Mouse (Mus musculus): ENCODE data around the gene C5ar2. TPM values are rescaled to one million over a fixed set of nuclear protein-coding genes. Genes with fewer than 3 reads are reported as not detected.
A peak's percentile ranks its signal among the peaks of the same experiment; 100 is the strongest.
"Not testable (repeated sequence)": the region's sequence is repeated elsewhere in the genome, so short reads cannot be mapped to it uniquely, and the experiment has no call there.

C5ar2 gene
- polyA plus RNA-seq, 1 experiment from 2014 or later: 1.2 TPM

DNA sequence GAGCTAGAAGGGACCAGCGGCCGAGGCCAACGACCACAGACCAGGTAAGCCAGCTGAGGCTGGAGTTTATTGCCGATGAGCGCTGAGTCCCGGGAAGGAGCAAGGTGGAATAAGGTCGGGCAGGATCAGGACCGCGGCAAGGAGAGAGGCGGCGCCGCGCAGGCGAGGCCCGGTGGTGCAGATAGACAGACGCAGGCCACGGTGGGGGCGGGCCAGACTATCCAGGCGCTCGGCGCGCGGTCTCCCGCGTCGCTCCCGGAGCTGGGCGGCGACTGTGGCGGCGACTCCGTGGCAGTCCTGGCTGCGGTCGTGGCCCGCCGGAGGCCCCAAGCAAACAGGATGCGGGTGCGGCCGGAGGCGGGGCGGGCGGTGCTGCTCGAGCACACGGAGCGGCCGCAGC lies 28.7 kb upstream of the C5ar2 start:
- TF ChIP-seq EP300 (IDR thresholded peaks at IDR 0.05; ENCODE audit: low read depth): no peak
- peak; percentile 47 for TF ChIP-seq CTCF (IDR thresholded peaks at IDR 0.05; ENCODE audit: low read depth)
- Histone ChIP-seq H3K27me3 (ENCODE audit: insufficient read depth, low read length) (no peaks in the 10 kb centered on the region), H3K9me3 (ENCODE audit: low read length) (no peaks in the 10 kb centered on the region), H3K4me1 (ENCODE audit: insufficient read depth) (peaks cover 40% of the 10 kb centered on the region), H3K9ac (replicated peaks) (peak overlapping the region; percentile 82), H3K36me3 (replicated peaks; ENCODE audit: insufficient read depth, low read length) (peaks cover 16% of the 10 kb centered on the region), H3K4me3 (ENCODE audit: low read depth, low read length) (peak overlapping the region; percentile 85), H3K4me2 (ENCODE audit: low read depth, low read length) (peak overlapping the region; percentile 99), H3K27ac (ENCODE audit: low read depth) (peak overlapping the region; percentile 98)
- DNase-seq (peak; percentile 89), ATAC-seq (peak; percentile 76)
- 4% methylated on average over 34 of the region's 46 CpGs for WGBS (ENCODE audit: insufficient replicate concordance)

DNA sequence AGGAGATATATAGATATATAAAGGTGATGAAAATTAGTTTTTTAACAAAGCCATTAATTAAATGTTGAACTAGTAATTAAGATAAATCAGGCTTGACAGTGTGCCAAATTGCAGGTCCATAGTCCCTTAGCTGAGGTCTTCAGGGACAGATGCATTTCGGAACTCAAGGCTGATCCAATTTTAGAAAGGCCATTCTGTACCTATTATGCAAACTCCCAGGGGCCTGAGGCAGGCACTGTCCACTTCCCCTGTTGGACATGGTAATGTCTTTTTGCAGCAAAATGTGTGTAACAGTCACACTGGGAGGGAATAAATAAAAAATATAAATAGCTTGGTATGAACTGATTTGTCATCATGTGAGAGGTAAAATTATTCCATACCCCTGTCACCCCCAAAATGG lies 27.2 kb upstream of the C5ar2 start:
- H3K27ac ChIP-seq (ENCODE audit: low read depth): no peak overlapping the region
- H3K36me3 ChIP-seq (replicated peaks; ENCODE audit: insufficient read depth, low read length): peaks cover 4% of the 10 kb centered on the region
- H3K4me3 ChIP-seq (ENCODE audit: low read depth, low read length): no peak overlapping the region
- H3K4me2 ChIP-seq (ENCODE audit: low read depth, low read length): no peak overlapping the region
- WGBS (ENCODE audit: insufficient replicate concordance): 61% methylated on average over 1 of the region's 1 CpGs
- H3K9ac ChIP-seq (replicated peaks): no peak overlapping the region
- no peak for DNase-seq
- H3K9me3 ChIP-seq (ENCODE audit: low read length): no peaks in the 10 kb centered on the region
- H3K4me1 ChIP-seq (ENCODE audit: insufficient read depth): peaks cover 37% of the 10 kb centered on the region
- no peaks in the 10 kb centered on the region for H3K27me3 ChIP-seq (ENCODE audit: insufficient read depth, low read length)
- no peak for ATAC-seq
- TF ChIP-seq CTCF (IDR thresholded peaks at IDR 0.05; ENCODE audit: low read depth): no peak
- no peak for TF ChIP-seq EP300 (IDR thresholded peaks at IDR 0.05; ENCODE audit: low read depth)

DNA sequence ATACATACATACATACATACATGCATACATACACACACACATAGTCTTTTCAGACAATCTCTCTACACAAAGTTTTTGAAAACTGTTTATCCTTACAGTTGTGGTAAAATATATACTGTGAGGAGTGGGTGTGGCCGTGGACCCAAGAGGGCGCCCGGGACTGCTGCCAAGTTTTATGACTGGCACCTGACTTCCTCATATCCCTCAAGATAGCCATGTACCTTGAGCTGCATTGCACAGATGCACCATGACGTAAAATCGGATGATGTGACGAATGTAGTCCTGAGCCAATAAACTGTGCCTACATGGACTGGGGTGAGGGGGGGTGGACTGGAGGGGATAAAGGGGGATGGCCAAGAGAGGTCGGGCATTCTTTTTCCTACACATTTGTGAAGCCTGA lies 22.6 kb upstream of the C5ar2 start:
- not testable (repeated sequence) for H3K27me3 ChIP-seq (ENCODE audit: insufficient read depth, low read length); ATAC-seq; H3K4me1 ChIP-seq (ENCODE audit: insufficient read depth); DNase-seq; H3K4me2 ChIP-seq (ENCODE audit: low read depth, low read length); H3K4me3 ChIP-seq (ENCODE audit: low read depth, low read length); H3K27ac ChIP-seq (ENCODE audit: low read depth); H3K9me3 ChIP-seq (ENCODE audit: low read length); H3K9ac ChIP-seq (replicated peaks); H3K36me3 ChIP-seq (replicated peaks; ENCODE audit: insufficient read depth, low read length)
- WGBS (ENCODE audit: insufficient replicate concordance): 61% methylated on average over 7 of the region's 7 CpGs

DNA sequence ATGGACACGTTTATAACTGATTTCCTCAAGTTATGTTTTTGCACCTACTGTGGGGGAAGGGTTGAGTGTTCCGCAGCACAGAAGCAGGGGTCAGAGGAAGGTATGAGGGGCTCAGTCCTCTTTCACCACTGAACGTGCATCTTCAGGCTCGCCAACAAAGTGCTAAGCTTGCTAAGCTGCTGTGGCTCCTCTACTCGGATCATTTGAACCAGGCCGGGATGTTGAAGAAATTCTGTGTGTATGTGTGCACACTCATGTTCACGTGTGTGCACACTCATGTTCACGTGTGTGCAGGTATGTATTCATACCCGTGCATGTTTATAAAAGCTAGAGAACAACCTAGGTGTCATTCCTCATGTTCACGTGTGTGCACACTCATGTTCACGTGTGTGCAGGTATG lies 21.9 kb upstream of the C5ar2 start:
- ATAC-seq (no peak), DNase-seq (no peak)
- no peaks in the 10 kb centered on the region for H3K36me3 ChIP-seq (replicated peaks; ENCODE audit: insufficient read depth, low read length)
- H3K27ac ChIP-seq (ENCODE audit: low read depth): no peak overlapping the region
- H3K27me3 ChIP-seq (ENCODE audit: insufficient read depth, low read length): no peaks in the 10 kb centered on the region
- no peak overlapping the region for H3K4me2 ChIP-seq (ENCODE audit: low read depth, low read length)
- H3K9ac ChIP-seq (replicated peaks): no peak overlapping the region
- WGBS (ENCODE audit: insufficient replicate concordance): 80% methylated on average over 11 of the region's 11 CpGs
- H3K9me3 ChIP-seq (ENCODE audit: low read length): no peaks in the 10 kb centered on the region
- no peak for TF ChIP-seq CTCF (IDR thresholded peaks at IDR 0.05; ENCODE audit: low read depth)
- TF ChIP-seq EP300 (IDR thresholded peaks at IDR 0.05; ENCODE audit: low read depth): no peak
- no peak overlapping the region for H3K4me3 ChIP-seq (ENCODE audit: low read depth, low read length)
- H3K4me1 ChIP-seq (ENCODE audit: insufficient read depth): no peaks in the 10 kb centered on the region; the same call in 1 of the 2 replicates

DNA sequence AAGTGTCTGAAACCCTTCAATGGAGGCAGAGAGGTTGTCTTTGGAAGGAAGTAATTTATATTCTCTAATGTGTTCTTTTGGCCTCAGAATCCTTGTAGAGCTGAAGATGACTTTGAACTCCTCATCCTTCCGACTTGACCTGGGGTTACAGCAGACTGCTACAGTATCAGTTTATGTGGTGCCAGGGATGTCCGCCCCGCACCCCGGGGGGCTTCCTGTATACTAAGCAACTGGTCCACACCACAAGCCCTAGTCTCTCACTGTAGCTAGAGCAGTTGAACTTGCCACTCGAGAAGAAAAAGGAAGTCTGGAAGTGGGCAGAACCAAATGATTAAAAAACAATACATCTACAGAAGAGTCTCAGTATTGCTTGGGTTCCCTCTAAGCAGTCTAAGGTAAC lies 19.9 kb upstream of the C5ar2 start:
- H3K4me2 ChIP-seq (ENCODE audit: low read depth, low read length): no peak overlapping the region
- H3K9me3 ChIP-seq (ENCODE audit: low read length): no peaks in the 10 kb centered on the region
- no peaks in the 10 kb centered on the region for H3K27me3 ChIP-seq (ENCODE audit: insufficient read depth, low read length)
- DNase-seq (no peak), ATAC-seq (no peak)
- H3K4me3 ChIP-seq (ENCODE audit: low read depth, low read length): no peak overlapping the region
- no peaks in the 10 kb centered on the region for H3K4me1 ChIP-seq (ENCODE audit: insufficient read depth)
- no peak for TF ChIP-seq EP300 (IDR thresholded peaks at IDR 0.05; ENCODE audit: low read depth)
- no peak for TF ChIP-seq CTCF (IDR thresholded peaks at IDR 0.05; ENCODE audit: low read depth)
- H3K36me3 ChIP-seq (replicated peaks; ENCODE audit: insufficient read depth, low read length): no peaks in the 10 kb centered on the region
- no peak overlapping the region for H3K9ac ChIP-seq (replicated peaks)
- 43% methylated on average over 5 of the region's 5 CpGs for WGBS (ENCODE audit: insufficient replicate concordance)
- no peak overlapping the region for H3K27ac ChIP-seq (ENCODE audit: low read depth)

DNA sequence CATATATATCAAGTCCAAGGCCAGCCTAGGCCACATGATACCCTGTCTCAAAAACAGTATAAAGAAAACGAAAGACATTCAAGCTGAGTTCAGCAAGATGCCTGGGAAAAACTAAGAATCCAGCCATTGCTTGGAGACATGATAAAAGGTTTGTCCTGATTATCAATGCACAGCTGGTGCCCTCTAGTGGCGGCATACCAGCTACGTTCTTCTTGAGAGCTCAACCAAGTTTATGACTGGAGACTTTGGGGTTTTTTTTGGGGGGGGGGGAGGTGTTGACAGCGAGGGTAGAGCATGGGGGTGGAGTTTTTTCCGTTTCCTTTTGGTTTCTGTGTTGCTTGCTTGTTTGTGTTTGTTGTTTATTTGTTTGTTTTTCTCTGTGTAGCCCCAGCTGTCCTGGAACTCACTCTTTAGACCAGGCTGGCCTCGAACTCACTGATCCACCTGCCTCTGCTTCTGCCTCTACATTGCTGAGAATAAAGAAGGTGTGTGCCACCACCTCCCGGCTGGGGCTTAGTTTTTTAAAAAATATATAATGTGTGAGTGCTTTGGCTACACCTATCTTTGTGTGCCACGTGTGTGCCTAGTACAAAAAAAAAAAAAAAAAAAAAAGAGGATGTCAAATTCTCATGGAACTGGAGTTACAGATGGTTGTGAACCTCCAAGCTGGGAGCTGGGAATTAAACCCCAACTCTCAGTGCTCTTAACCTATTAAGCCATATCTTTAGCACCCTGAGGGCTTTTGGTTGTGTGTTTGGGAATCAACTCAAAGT lies 19.2 kb upstream of the C5ar2 start:
- peak; percentile 88 for DNase-seq
- no peak overlapping the region for H3K4me2 ChIP-seq (ENCODE audit: low read depth, low read length)
- H3K9ac ChIP-seq (replicated peaks): no peak overlapping the region
- H3K36me3 ChIP-seq (replicated peaks; ENCODE audit: insufficient read depth, low read length): no peaks in the 10 kb centered on the region
- H3K27me3 ChIP-seq (ENCODE audit: insufficient read depth, low read length): no peaks in the 10 kb centered on the region
- TF ChIP-seq EP300 (IDR thresholded peaks at IDR 0.05; ENCODE audit: low read depth) (no peak), CTCF (IDR thresholded peaks at IDR 0.05; ENCODE audit: low read depth) (peak; percentile 93)
- ATAC-seq: peak; percentile 50; the same call in 1 of the 2 replicates
- H3K4me3 ChIP-seq (ENCODE audit: low read depth, low read length): no peak overlapping the region
- H3K27ac ChIP-seq (ENCODE audit: low read depth): no peak overlapping the region
- H3K4me1 ChIP-seq (ENCODE audit: insufficient read depth): no peaks in the 10 kb centered on the region
- WGBS (ENCODE audit: insufficient replicate concordance): 19% methylated on average over 8 of the region's 8 CpGs
- no peaks in the 10 kb centered on the region for H3K9me3 ChIP-seq (ENCODE audit: low read length)
